Mouse (Mus musculus): ENCODE data around the gene Slc25a45.

GRCm38 (mm10) chr19:5832326-5832725 is 45.3 kb upstream of the Slc25a45 start:
- TF ChIP-seq POLR2A (IDR thresholded peaks at IDR 0.05; ENCODE audit: borderline replicate concordance, control insufficient read depth, low read depth, low read length) (no peak), CTCF (IDR thresholded peaks at IDR 0.05; ENCODE audit: control insufficient read depth, insufficient read depth, low read length) (no peak)
